ENCODE assay signal across 13 mouse cellular contexts in the genomic region with DNA sequence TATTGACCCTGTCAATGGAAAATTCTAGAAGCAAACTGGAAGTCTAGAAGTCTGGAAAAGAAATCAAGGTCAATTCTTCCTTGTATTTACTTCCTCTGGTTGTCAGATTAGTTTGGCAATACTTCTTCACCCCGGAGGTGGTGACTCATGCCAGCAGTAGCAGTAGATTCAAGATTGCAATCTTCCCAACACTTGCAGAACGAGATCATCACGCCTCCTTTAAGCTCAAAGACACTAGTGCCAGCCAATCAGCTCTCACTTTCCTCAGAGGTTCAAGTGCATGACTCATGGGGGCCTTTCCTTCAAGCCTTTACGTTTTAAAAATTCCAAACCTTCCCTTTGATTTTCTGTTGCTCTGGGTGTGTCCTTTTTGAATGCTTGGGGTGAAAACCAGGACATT.
DNase-seq lines count a peak whose midpoint lies in the region; ATAC-seq lines count a peak whose summit lies in the region.
"Had no signal": no experiment of that assay in that cellular context is flagged by ENCODE, and none has a peak within 500 bp of the region (broad histone marks: within the 10 kb centered on the region; RNA-seq: fewer than 3 reads in every experiment).

No protein-coding gene starts in this region.

- 0 out of 2 replicates have a peak, but pooled peaks have one; percentile 22 for ATAC-seq in common myeloid progenitor, adult 5-6 weeks (replicated peaks; ENCODE audit: low read depth, poor library complexity, severe bottlenecking)
- ATAC-seq: inflammation-experienced regulatory T-cells, adult 6 months had no signal

- peak; percentile 43 for DNase-seq in urinary bladder, postnatal 14 days (ENCODE audit: low spot score)
- no peak for DNase-seq in urinary bladder, postnatal 4 days (ENCODE audit: low spot score in 2 of 2)
- DNase-seq in lung, postnatal 25 days (ENCODE audit: low spot score), result peak; percentile 60
- DNase-seq in cerebellum, adult 11 months, result no peak
- DNase-seq in cerebellum, adult 11-12 months, result no peak
- DNase-seq in ovary, postnatal 36 days (ENCODE audit: low spot score), result no peak
- DNase-seq: cerebellum, postnatal 25 days; gastrocnemius, postnatal 36 days; kidney, adult 9 months; right cerebral cortex, adult 18-20 months; spleen, adult 18-20 months had no signal

Comparison
In these comparisons a context has a peak if more than half of its experiments do, and no peak if none do; other contexts are left out.
1. DNase-seq: peak in urinary bladder, postnatal 14 days (single experiment) and lung, postnatal 25 days (single experiment); none in urinary bladder, postnatal 4 days (0 of 2), cerebellum, adult 11 months (single experiment), cerebellum, adult 11-12 months (single experiment) and ovary, postnatal 36 days (single experiment).